Mouse (Mus musculus) intestine, embryonic 14.5 days (tissue): ENCODE measurements at regions not wholly inside any gene's neighbourhood (a gene's known extent, or its start where the extent isn't known, plus 50 kb on each side); places are given as distances from the start of the nearest gene placed in this dataset.

Experiments
- ATAC-seq: fragments of 200-750 bp; cut with Nextera tagmentation; replicated peaks from 2 replicates; pipeline ENCODE4 v1.8.0; 2017; ENCODE audit warnings: low read depth, moderate number of reproducible peaks, moderate TSS enrichment, moderate library complexity; ENCODE audit not compliant: low FRiP score, low TSS enrichment
- DNase-seq: peaks from one replicate; pipeline ENCODE4 v3.0.0-alpha.2; 2018; ENCODE audit warnings: low spot score
- H3K27ac ChIP-seq: fragments of 300-500 bp; sonication (generic); 2 replicates; pipeline ENCODE4 v1.5.1; 2014; ENCODE audit warnings: low read depth, mild to moderate bottlenecking, control low read depth
- H3K27me3 ChIP-seq: fragments of 300-500 bp; sonication (generic); replicated peaks from 2 replicates; pipeline ENCODE4 v1.6.1; 2014; ENCODE audit warnings: low read length, control low read depth; ENCODE audit not compliant: control insufficient read depth, insufficient read depth
- H3K36me3 ChIP-seq: fragments of 300-500 bp; sonication (generic); 2 replicates; pipeline ENCODE4 v1.6.1; 2014; ENCODE audit warnings: low read length, control low read depth; ENCODE audit not compliant: control insufficient read depth, insufficient read depth
- H3K4me1 ChIP-seq: fragments of 300-500 bp; sonication (generic); replicated peaks from 2 replicates; pipeline ENCODE4 v1.6.1; 2014; ENCODE audit warnings: low read length, control low read depth, mixed read lengths; ENCODE audit not compliant: control insufficient read depth, insufficient read depth
- H3K4me2 ChIP-seq: fragments of 300-500 bp; sonication (generic); 2 replicates; pipeline ENCODE4 v1.6.1; 2014; ENCODE audit warnings: low read length
- H3K4me3 ChIP-seq: fragments of 300-500 bp; sonication (generic); 2 replicates; pipeline ENCODE4 v1.5.1; 2014; ENCODE audit warnings: low read depth, low read length, control low read depth, mixed read lengths
- H3K9ac ChIP-seq: fragments of 300-500 bp; sonication (generic); 2 replicates; pipeline ENCODE4 v1.6.1; 2014; ENCODE audit warnings: mild to moderate bottlenecking, low read length
- H3K9me3 ChIP-seq: fragments of 300-500 bp; sonication (generic); 2 replicates; pipeline ENCODE4 v1.6.1; 2016; ENCODE audit warnings: low read length, control low read depth; ENCODE audit not compliant: control insufficient read depth
- WGBS: fragments of 180-500 bp; shearing (Covaris S2); extraction: QIAGEN DNeasy Blood & Tissue Kit; methylation state at CpG from one replicate; pipeline ENCODE4 v1.1.7; 2014; 5-methylcytosine and 5-hydroxymethylcytosine counted together

DNA sequence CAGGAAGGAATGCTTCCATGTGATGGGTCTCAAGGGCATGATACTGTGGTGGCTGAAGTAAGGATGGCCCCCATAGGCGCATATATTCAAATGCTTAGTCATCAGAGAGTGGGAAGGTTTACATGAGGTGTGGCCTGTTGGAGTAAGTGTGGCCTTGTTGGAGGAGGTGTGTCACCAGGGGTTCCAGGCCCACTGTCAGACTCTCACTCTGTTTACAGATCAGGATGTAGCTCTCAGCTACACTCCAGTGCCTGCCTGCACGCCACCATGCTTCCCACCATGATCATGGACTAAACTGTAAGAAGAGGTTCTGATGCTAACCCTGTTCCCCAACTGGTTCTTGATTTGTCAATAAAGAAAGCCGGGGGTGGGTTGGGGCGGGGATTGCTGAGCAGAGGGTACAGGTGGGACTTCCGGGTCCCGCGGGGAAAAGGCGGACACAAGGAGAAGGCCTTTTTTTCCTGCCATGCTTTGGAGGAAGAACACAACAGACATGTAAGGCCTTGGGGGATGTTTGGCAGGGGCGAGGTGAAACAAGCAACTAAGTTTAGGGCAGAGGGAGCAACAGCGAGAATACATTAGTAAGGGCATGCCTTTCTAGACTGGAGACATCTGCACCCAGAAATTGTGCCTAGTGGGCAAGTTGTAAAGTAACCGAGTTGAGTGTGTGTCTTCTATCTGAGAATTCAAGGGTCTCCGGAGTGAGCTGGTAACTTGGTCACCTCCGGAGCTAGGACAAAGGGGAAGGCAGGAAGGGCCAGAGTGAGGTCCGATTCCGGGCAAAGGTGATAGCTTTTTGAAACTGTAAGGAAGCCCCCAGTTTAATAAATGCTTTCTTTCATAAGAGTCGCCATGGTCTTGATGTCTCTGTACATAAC is 127.1 kb upstream of the Fbxo11 start:
- DNase-seq = peak; percentile 33
- Histone ChIP-seq H3K4me2 (no peak overlapping the region), H3K27ac (no peak overlapping the region), H3K9ac (no peak overlapping the region), H3K4me1 (no peaks in the 10 kb centered on the region), H3K36me3 (no peaks in the 10 kb centered on the region), H3K9me3 (no peaks in the 10 kb centered on the region), H3K4me3 (no peak overlapping the region), H3K27me3 (no peaks in the 10 kb centered on the region)
- ATAC-seq = no peak
- 92% methylated on average over 16 of the region's 16 CpGs for WGBS

DNA sequence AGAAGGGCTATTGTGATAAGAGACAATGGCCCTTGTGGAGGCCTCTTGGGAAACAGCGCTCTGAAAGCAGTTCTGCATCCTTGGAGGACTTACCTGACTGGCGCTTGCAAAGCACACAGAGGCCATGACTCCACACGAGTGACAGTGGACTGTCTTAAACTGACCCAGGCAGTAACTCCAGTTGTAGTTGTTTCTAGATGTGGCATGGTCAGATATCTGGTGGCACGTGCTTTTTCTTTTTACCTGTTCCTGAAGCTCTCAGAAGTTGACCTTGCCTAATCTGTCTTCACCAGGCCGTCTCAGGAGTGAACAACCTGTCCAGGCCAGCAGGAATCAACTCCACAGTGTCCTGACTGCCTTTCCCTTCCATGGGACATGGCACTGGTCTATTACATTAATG is 129.6 kb upstream of the Fbxo11 start:
- DNase-seq (peak; percentile 35), ATAC-seq (no peak)
- Histone ChIP-seq H3K9ac (no peak overlapping the region), H3K9me3 (no peaks in the 10 kb centered on the region), H3K27me3 (no peaks in the 10 kb centered on the region), H3K4me1 (no peaks in the 10 kb centered on the region), H3K4me2 (no peak overlapping the region), H3K36me3 (no peaks in the 10 kb centered on the region), H3K27ac (no peak overlapping the region), H3K4me3 (no peak overlapping the region)
- 83% methylated on average over 5 of the region's 5 CpGs for WGBS

DNA sequence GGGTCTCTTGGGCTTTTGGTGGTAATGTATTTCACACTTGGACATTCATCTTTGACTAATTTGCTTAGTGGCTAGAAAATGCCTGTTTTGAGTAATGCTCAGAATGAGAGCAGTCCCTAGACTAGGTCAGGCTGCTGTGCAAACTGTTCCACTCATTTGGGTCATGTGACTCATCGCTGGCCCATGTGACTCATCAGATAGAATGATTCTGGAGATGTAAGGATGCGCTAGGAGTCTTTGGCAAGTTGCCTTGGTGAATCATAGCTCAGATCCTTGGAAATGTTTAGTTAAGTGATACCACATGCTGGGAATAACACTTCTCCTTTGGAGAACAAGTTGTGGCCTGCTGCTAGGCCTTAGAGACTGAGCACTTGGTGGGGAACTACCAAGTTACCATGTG is 130.2 kb upstream of the Fbxo11 start:
- no peaks in the 10 kb centered on the region for H3K36me3 ChIP-seq
- ATAC-seq = no peak
- H3K9me3 ChIP-seq = no peaks in the 10 kb centered on the region
- H3K27me3 ChIP-seq = no peaks in the 10 kb centered on the region
- no peak overlapping the region for H3K4me3 ChIP-seq
- 85% methylated on average over 2 of the region's 2 CpGs for WGBS
- no peak overlapping the region for H3K27ac ChIP-seq
- no peak overlapping the region for H3K9ac ChIP-seq
- no peak overlapping the region for H3K4me2 ChIP-seq
- no peaks in the 10 kb centered on the region for H3K4me1 ChIP-seq
- DNase-seq = no peak

- H3K9ac ChIP-seq = no peak overlapping the region
- DNase-seq (no peak), ATAC-seq (0 out of 2 replicates have a peak, but pooled peaks have one; percentile 36)
- H3K4me1 ChIP-seq = no peaks in the 10 kb centered on the region
- H3K36me3 ChIP-seq = no peaks in the 10 kb centered on the region
- no peak overlapping the region for H3K4me3 ChIP-seq
- WGBS = 53% methylated on average over 6 of the region's 6 CpGs
- no peak overlapping the region for H3K4me2 ChIP-seq
- H3K27ac ChIP-seq = no peak overlapping the region
- H3K9me3 ChIP-seq = no peaks in the 10 kb centered on the region
- no peaks in the 10 kb centered on the region for H3K27me3 ChIP-seq
Measured at GRCm38 (mm10) chr17:88195893-88196292, 130.8 kb upstream of the Fbxo11 start.

DNA sequence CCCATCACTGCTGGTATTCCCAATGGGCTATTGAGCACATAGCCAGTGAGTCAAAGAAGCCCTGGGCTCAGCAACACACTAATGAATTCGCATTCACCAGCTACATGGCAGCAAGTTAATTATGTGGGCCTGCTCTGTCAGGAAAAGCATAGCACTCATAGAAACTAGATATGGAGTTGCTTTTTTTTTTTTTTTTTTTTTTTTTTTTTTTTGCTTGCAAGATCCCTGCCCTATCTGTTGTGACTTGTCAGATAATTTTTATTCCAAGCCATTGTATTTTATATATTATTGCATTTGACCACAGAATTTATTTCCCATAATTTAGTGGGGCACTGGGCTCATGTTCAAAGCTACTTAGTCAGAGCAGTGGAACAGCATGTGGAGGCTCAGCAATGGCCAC is 131.2 kb upstream of the Fbxo11 start:
- Histone ChIP-seq H3K4me2 (no peak overlapping the region), H3K9ac (no peak overlapping the region), H3K36me3 (no peaks in the 10 kb centered on the region), H3K4me1 (no peaks in the 10 kb centered on the region), H3K9me3 (no peaks in the 10 kb centered on the region), H3K27ac (no peak overlapping the region), H3K4me3 (no peak overlapping the region), H3K27me3 (no peaks in the 10 kb centered on the region)
- DNase-seq (no peak), ATAC-seq (no peak)
- 92% methylated on average over 1 of the region's 1 CpGs for WGBS

- Histone ChIP-seq H3K36me3 (no peaks in the 10 kb centered on the region), H3K27ac (no peak overlapping the region), H3K27me3 (no peaks in the 10 kb centered on the region), H3K4me1 (no peaks in the 10 kb centered on the region), H3K9ac (no peak overlapping the region), H3K4me3 (no peak overlapping the region), H3K9me3 (no peaks in the 10 kb centered on the region), H3K4me2 (no peak overlapping the region)
- no peak for DNase-seq
- WGBS = 55% methylated on average over 3 of the region's 3 CpGs
- no peak for ATAC-seq
Measured at GRCm38 (mm10) chr17:88197381-88197780, 132.3 kb upstream of the Fbxo11 start.

- WGBS = 82% methylated on average over 12 of the region's 12 CpGs
- Histone ChIP-seq H3K27me3 (no peaks in the 10 kb centered on the region), H3K4me2 (no peak overlapping the region), H3K9ac (no peak overlapping the region), H3K9me3 (no peaks in the 10 kb centered on the region), H3K36me3 (no peaks in the 10 kb centered on the region), H3K4me1 (no peaks in the 10 kb centered on the region), H3K4me3 (no peak overlapping the region), H3K27ac (no peak overlapping the region)
- ATAC-seq (no peak), DNase-seq (peak; percentile 25)
Measured at GRCm38 (mm10) chr17:88201249-88201970, 136.3 kb upstream of the Fbxo11 start.

DNA sequence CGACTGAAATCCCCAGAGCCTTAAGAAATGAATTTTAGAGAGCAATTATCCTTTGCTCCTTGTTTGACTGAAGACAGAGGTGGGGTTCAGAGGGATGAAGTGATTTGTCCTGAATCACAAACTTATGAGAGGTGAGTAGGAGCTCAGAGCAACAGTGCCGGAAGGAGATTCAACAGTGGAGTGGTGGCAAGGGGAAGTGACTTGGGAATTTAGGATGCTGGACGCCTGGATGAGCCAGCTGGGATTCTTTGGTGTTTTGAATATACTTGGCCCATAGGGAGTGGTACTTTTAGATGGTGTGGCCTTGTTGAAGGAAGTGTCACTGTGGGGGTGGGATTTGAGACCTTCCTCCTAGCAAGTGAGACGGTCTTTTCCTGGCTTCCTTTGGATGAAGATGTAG is 137.1 kb upstream of the Fbxo11 start:
- H3K4me1 ChIP-seq = no peaks in the 10 kb centered on the region
- DNase-seq (no peak), ATAC-seq (no peak)
- H3K9me3 ChIP-seq = no peaks in the 10 kb centered on the region
- WGBS = 86% methylated on average over 4 of the region's 4 CpGs
- no peak overlapping the region for H3K9ac ChIP-seq
- no peak overlapping the region for H3K4me2 ChIP-seq
- H3K4me3 ChIP-seq = no peak overlapping the region
- no peak overlapping the region for H3K27ac ChIP-seq
- H3K27me3 ChIP-seq = no peaks in the 10 kb centered on the region
- no peaks in the 10 kb centered on the region for H3K36me3 ChIP-seq
